Mouse (Mus musculus) intestine, embryonic 16.5 days (tissue): ENCODE data around the gene Mxi1. TPM values are rescaled to one million over a fixed set of nuclear protein-coding genes. Genes with fewer than 3 reads are reported as not detected.

ENCODE experiments used
- ATAC-seq: fragments of 200-750 bp; cut with Nextera tagmentation; 2 replicates; pipeline ENCODE4 v1.8.0; 2017; ENCODE audit warnings: moderate TSS enrichment, moderate library complexity
- H3K27ac ChIP-seq: fragments of 300-500 bp; sonication (generic); 2 replicates; pipeline ENCODE4 v1.5.1; 2014; ENCODE audit warnings: mild to moderate bottlenecking, low read length
- H3K27me3 ChIP-seq: fragments of 300-500 bp; sonication (generic); replicated peaks from 2 replicates; pipeline ENCODE4 v1.6.1; 2014; ENCODE audit warnings: low read length, control low read depth, mixed read lengths; ENCODE audit not compliant: control insufficient read depth, insufficient read depth
- H3K36me3 ChIP-seq: fragments of 300-500 bp; sonication (generic); 2 replicates; pipeline ENCODE4 v1.6.1; 2014; ENCODE audit warnings: low read length, control low read depth; ENCODE audit not compliant: control insufficient read depth, insufficient read depth
- H3K4me1 ChIP-seq: fragments of 300-500 bp; sonication (generic); 2 replicates; pipeline ENCODE4 v1.6.1; 2014; ENCODE audit warnings: low read length, control low read depth, mixed read lengths; ENCODE audit not compliant: control insufficient read depth, insufficient read depth
- H3K4me2 ChIP-seq: fragments of 300-500 bp; sonication (generic); 2 replicates; pipeline ENCODE4 v1.6.1; 2014; ENCODE audit warnings: low read depth, low read length, control low read depth
- H3K4me3 ChIP-seq: fragments of 300-500 bp; sonication (generic); 2 replicates; pipeline ENCODE4 v1.5.1; 2014; ENCODE audit warnings: mild to moderate bottlenecking, low read length
- H3K9ac ChIP-seq: fragments of 300-500 bp; sonication (generic); 2 replicates; pipeline ENCODE4 v1.6.1; 2014; ENCODE audit warnings: low read depth, low read length
- H3K9me3 ChIP-seq: fragments of 300-500 bp; sonication (generic); 2 replicates; pipeline ENCODE4 v1.6.1; 2016; ENCODE audit warnings: low read length, control low read depth; ENCODE audit not compliant: control insufficient read depth
- WGBS: fragments of 180-500 bp; shearing (Covaris S2); extraction: QIAGEN DNeasy Blood & Tissue Kit; methylation state at CpG from one replicate; pipeline ENCODE4 v1.1.7; 2014; 5-methylcytosine and 5-hydroxymethylcytosine counted together
- polyA plus RNA-seq: library from polyadenylated mRNA; unstranded; fragments of >200 nt; fragmentation: Nextera tagmentation; extraction: Ambion mirVana; gene quantifications from 2 replicates; pipeline ENCODE4 v1.2.1, GENCODE M21; 2015

Mxi1 gene
- polyA plus RNA-seq, 1 experiment from 2014 or later, result 10.3 TPM

GRCm38 (mm10) chr19:53312336-53312871 is 2.1 kb downstream of the Mxi1 start:
- peak overlapping the region; percentile 96 for H3K9ac ChIP-seq
- 0% methylated on average over 24 of the region's 26 CpGs for WGBS
- no peaks in the 10 kb centered on the region for H3K9me3 ChIP-seq
- no peaks in the 10 kb centered on the region for H3K36me3 ChIP-seq
- peak overlapping the region; percentile 97 for H3K27ac ChIP-seq
- no peaks in the 10 kb centered on the region for H3K27me3 ChIP-seq
- peak overlapping the region; percentile 95 for H3K4me2 ChIP-seq
- ATAC-seq, result no peak
- H3K4me1 ChIP-seq, result peaks cover 16% of the 10 kb centered on the region
- H3K4me3 ChIP-seq, result peak overlapping the region; percentile 93

- under 1% methylated on average over 61 of the region's 63 CpGs for WGBS
- no peaks in the 10 kb centered on the region for H3K36me3 ChIP-seq
- peak overlapping the region; percentile 93 for H3K4me3 ChIP-seq
- H3K4me2 ChIP-seq, result peak overlapping the region; percentile 95
- H3K9ac ChIP-seq, result peak overlapping the region; percentile 96
- ATAC-seq, result peak; percentile 16
- no peaks in the 10 kb centered on the region for H3K27me3 ChIP-seq
- H3K9me3 ChIP-seq, result no peaks in the 10 kb centered on the region
- peak overlapping the region; percentile 97 for H3K27ac ChIP-seq
- H3K4me1 ChIP-seq, result peaks cover 19% of the 10 kb centered on the region
Measured at GRCm38 (mm10) chr19:53312951-53313683, 2.8 kb downstream of the Mxi1 start.

- H3K36me3 ChIP-seq, result no peaks in the 10 kb centered on the region
- H3K4me1 ChIP-seq, result peaks cover 26% of the 10 kb centered on the region
- under 1% methylated on average over 52 of the region's 52 CpGs for WGBS
- H3K4me3 ChIP-seq, result peak overlapping the region; percentile 93
- peak overlapping the region; percentile 95 for H3K4me2 ChIP-seq
- H3K9me3 ChIP-seq, result no peaks in the 10 kb centered on the region
- peak; percentile 85 for ATAC-seq
- no peaks in the 10 kb centered on the region for H3K27me3 ChIP-seq
- peak overlapping the region; percentile 96 for H3K9ac ChIP-seq
- peak overlapping the region; percentile 97 for H3K27ac ChIP-seq
Measured at GRCm38 (mm10) chr19:53313684-53314443, 3.5 kb downstream of the Mxi1 start.

GRCm38 (mm10) chr19:53314530-53315208 is 4.4 kb downstream of the Mxi1 start:
- Histone ChIP-seq H3K27ac (peak overlapping the region; percentile 91), H3K4me1 (peaks cover 31% of the 10 kb centered on the region), H3K4me2 (peak overlapping the region; percentile 66), H3K36me3 (no peaks in the 10 kb centered on the region), H3K9me3 (no peaks in the 10 kb centered on the region), H3K27me3 (no peaks in the 10 kb centered on the region), H3K9ac (peak overlapping the region; percentile 64), H3K4me3 (peak overlapping the region; percentile 46)
- ATAC-seq, result no peak
- 41% methylated on average over 16 of the region's 16 CpGs for WGBS

- Histone ChIP-seq H3K27ac (peak overlapping the region; percentile 91), H3K4me3 (0 out of 2 replicates have a peak overlapping the region, but pooled peaks have one; percentile 46), H3K4me2 (0 out of 2 replicates have a peak overlapping the region, but pooled peaks have one; percentile 66)
Measured at GRCm38 (mm10) chr19:53315209-53315654, 4.9 kb downstream of the Mxi1 start.

GRCm38 (mm10) chr19:53316105-53316504 is 5.8 kb downstream of the Mxi1 start:
- 85% methylated on average over 8 of the region's 8 CpGs for WGBS

More at GRCm38 (mm10) chr19:53315209-53315654, 4.9 kb downstream of the Mxi1 start:
- no peaks in the 10 kb centered on the region for H3K36me3 ChIP-seq
- peak overlapping the region; percentile 64; the same call in 1 of the 2 replicates for H3K9ac ChIP-seq
- peaks cover 31% of the 10 kb centered on the region for H3K4me1 ChIP-seq
- no peak for ATAC-seq
- H3K27me3 ChIP-seq, result no peaks in the 10 kb centered on the region
- 86% methylated on average over 7 of the region's 7 CpGs for WGBS
- no peaks in the 10 kb centered on the region for H3K9me3 ChIP-seq

GRCm38 (mm10) chr19:53316963-53317362 is 6.6 kb downstream of the Mxi1 start:
- ATAC-seq, result no peak
- WGBS, result 83% methylated on average over 6 of the region's 6 CpGs
- no peaks in the 10 kb centered on the region for H3K9me3 ChIP-seq
- H3K4me2 ChIP-seq, result no peak overlapping the region
- H3K27ac ChIP-seq, result no peak overlapping the region
- H3K4me3 ChIP-seq, result no peak overlapping the region
- peaks cover 45% of the 10 kb centered on the region for H3K4me1 ChIP-seq
- no peak overlapping the region for H3K9ac ChIP-seq
- no peaks in the 10 kb centered on the region for H3K27me3 ChIP-seq
- no peaks in the 10 kb centered on the region for H3K36me3 ChIP-seq

More at GRCm38 (mm10) chr19:53316105-53316504, 5.8 kb downstream of the Mxi1 start:
- H3K9me3 ChIP-seq, result no peaks in the 10 kb centered on the region
- no peak for ATAC-seq
- H3K27ac ChIP-seq, result no peak overlapping the region
- no peak overlapping the region for H3K4me2 ChIP-seq
- peaks cover 38% of the 10 kb centered on the region for H3K4me1 ChIP-seq
- H3K9ac ChIP-seq, result no peak overlapping the region
- no peaks in the 10 kb centered on the region for H3K36me3 ChIP-seq
- H3K27me3 ChIP-seq, result no peaks in the 10 kb centered on the region
- no peak overlapping the region for H3K4me3 ChIP-seq

- Histone ChIP-seq H3K9me3 (no peaks in the 10 kb centered on the region), H3K36me3 (no peaks in the 10 kb centered on the region), H3K4me2 (peak overlapping the region; percentile 28; the same call in 1 of the 2 replicates), H3K9ac (peak overlapping the region; percentile 53), H3K4me3 (no peak overlapping the region), H3K4me1 (peaks cover 45% of the 10 kb centered on the region), H3K27ac (peak overlapping the region; percentile 86), H3K27me3 (no peaks in the 10 kb centered on the region)
- 57% methylated on average over 16 of the region's 16 CpGs for WGBS
- ATAC-seq, result peak; percentile 43
Measured at GRCm38 (mm10) chr19:53318143-53319132, 8.1 kb downstream of the Mxi1 start.
